Mouse (Mus musculus) embryonic facial prominence, embryonic 13.5 days (tissue): ENCODE measurements around the gene Adamtsl1. TPM values are rescaled to one million over a fixed set of nuclear protein-coding genes. Genes with fewer than 3 reads are reported as not detected.

ENCODE experiments used
- ATAC-seq: fragments of 200-750 bp; cut with Nextera tagmentation; 2 replicates; pipeline ENCODE4 v1.8.0; 2017; ENCODE audit warnings: low read depth; ENCODE audit not compliant: insufficient number of reproducible peaks, insufficient read depth, low FRiP score, low TSS enrichment
- H3K27ac ChIP-seq: fragments of 300-500 bp; sonication (generic); 2 replicates; pipeline ENCODE4 v1.5.1; 2015; ENCODE audit warnings: moderate library complexity, mild to moderate bottlenecking, inconsistent platforms
- H3K27me3 ChIP-seq: fragments of 300-500 bp; sonication (generic); 2 replicates; pipeline ENCODE4 v1.6.1; 2015; ENCODE audit warnings: mild to moderate bottlenecking, inconsistent platforms
- H3K36me3 ChIP-seq: fragments of 300-500 bp; sonication (generic); 2 replicates; pipeline ENCODE4 v1.6.1; 2015; ENCODE audit warnings: mild to moderate bottlenecking, inconsistent platforms
- H3K4me1 ChIP-seq: fragments of 300-500 bp; sonication (generic); 2 replicates; pipeline ENCODE4 v1.6.1; 2015; ENCODE audit warnings: inconsistent platforms
- H3K4me2 ChIP-seq: fragments of 300-500 bp; sonication (generic); 2 replicates; pipeline ENCODE4 v1.6.1; 2015; ENCODE audit warnings: moderate library complexity, mild to moderate bottlenecking, inconsistent platforms
- H3K4me3 ChIP-seq: fragments of 300-500 bp; sonication (generic); 2 replicates; pipeline ENCODE4 v1.5.1; 2015; ENCODE audit warnings: mild to moderate bottlenecking, inconsistent platforms
- H3K9ac ChIP-seq: fragments of 300-500 bp; sonication (generic); 2 replicates; pipeline ENCODE4 v1.6.1; 2015; ENCODE audit warnings: mild to moderate bottlenecking, inconsistent platforms
- H3K9me3 ChIP-seq: fragments of 300-500 bp; sonication (generic); 2 replicates; pipeline ENCODE4 v1.6.1; 2016; ENCODE audit warnings: inconsistent platforms
- WGBS: fragments of 180-500 bp; shearing (Covaris S2); methylation state at CpG from one replicate; pipeline ENCODE4 v1.1.7; 2015; ENCODE audit warnings: mixed read lengths; 5-methylcytosine and 5-hydroxymethylcytosine counted together
- polyA plus RNA-seq: library from polyadenylated mRNA; unstranded; fragments of >200 nt; fragmentation: Nextera tagmentation; extraction: Ambion mirVana; gene quantifications from 2 replicates; pipeline ENCODE4 v1.2.1, GENCODE M21; 2015

Gene Adamtsl1
- polyA plus RNA-seq, 1 experiment from 2014 or later: 48.1 TPM

GRCm38 (mm10) chr4:86224875-86225274, 710.9 kb downstream of the Adamtsl1 start:
- H3K36me3 ChIP-seq: peaks cover 6% of the 10 kb centered on the region
- no peak overlapping the region for H3K4me3 ChIP-seq
- no peak for ATAC-seq
- H3K9ac ChIP-seq: no peak overlapping the region
- H3K4me2 ChIP-seq: no peak overlapping the region
- no peaks in the 10 kb centered on the region for H3K9me3 ChIP-seq
- H3K27me3 ChIP-seq: no peaks in the 10 kb centered on the region
- WGBS: 82% methylated on average over 5 of the region's 5 CpGs
- no peak overlapping the region for H3K27ac ChIP-seq
- 0 out of 2 replicates have a peak, but pooled peaks cover 2% of the 10 kb centered on the region for H3K4me1 ChIP-seq

- Histone ChIP-seq H3K4me3 (no peak overlapping the region), H3K9ac (no peak overlapping the region), H3K9me3 (no peaks in the 10 kb centered on the region), H3K36me3 (peaks cover 6% of the 10 kb centered on the region), H3K4me1 (no peaks in the 10 kb centered on the region), H3K4me2 (no peak overlapping the region), H3K27ac (no peak overlapping the region), H3K27me3 (no peaks in the 10 kb centered on the region)
- WGBS: 80% methylated on average over 1 of the region's 1 CpGs
- no peak for ATAC-seq
Observed at GRCm38 (mm10) chr4:86227096-86227495, 713.1 kb downstream of the Adamtsl1 start.

GRCm38 (mm10) chr4:86233197-86233596, 719.2 kb downstream of the Adamtsl1 start:
- Histone ChIP-seq H3K4me3 (no peak overlapping the region), H3K27me3 (no peaks in the 10 kb centered on the region), H3K4me1 (no peaks in the 10 kb centered on the region), H3K4me2 (no peak overlapping the region), H3K9ac (no peak overlapping the region), H3K27ac (no peak overlapping the region), H3K9me3 (no peaks in the 10 kb centered on the region), H3K36me3 (peaks cover 14% of the 10 kb centered on the region)
- no peak for ATAC-seq
- 83% methylated on average over 3 of the region's 3 CpGs for WGBS

- Histone ChIP-seq H3K9ac (no peak overlapping the region), H3K4me1 (no peaks in the 10 kb centered on the region), H3K27me3 (no peaks in the 10 kb centered on the region), H3K9me3 (no peaks in the 10 kb centered on the region), H3K27ac (no peak overlapping the region), H3K36me3 (0 out of 2 replicates have a peak, but pooled peaks cover 3% of the 10 kb centered on the region), H3K4me3 (no peak overlapping the region), H3K4me2 (no peak overlapping the region)
- 52% methylated on average over 2 of the region's 2 CpGs for WGBS
- ATAC-seq: no peak
Observed at GRCm38 (mm10) chr4:86241854-86242424, 728.0 kb downstream of the Adamtsl1 start.

GRCm38 (mm10) chr4:86270085-86270484, 756.1 kb downstream of the Adamtsl1 start:
- no peaks in the 10 kb centered on the region for H3K27me3 ChIP-seq
- H3K36me3 ChIP-seq: no peaks in the 10 kb centered on the region
- H3K9me3 ChIP-seq: no peaks in the 10 kb centered on the region
- WGBS: 59% methylated on average over 2 of the region's 2 CpGs
- no peak overlapping the region for H3K9ac ChIP-seq
- no peak for ATAC-seq
- H3K4me2 ChIP-seq: no peak overlapping the region
- peaks cover 18% of the 10 kb centered on the region for H3K4me1 ChIP-seq
- H3K27ac ChIP-seq: no peak overlapping the region
- H3K4me3 ChIP-seq: no peak overlapping the region

GRCm38 (mm10) chr4:86273703-86274355, 759.9 kb downstream of the Adamtsl1 start:
- H3K4me3 ChIP-seq: no peak overlapping the region
- H3K9ac ChIP-seq: no peak overlapping the region
- no peaks in the 10 kb centered on the region for H3K9me3 ChIP-seq
- H3K27me3 ChIP-seq: no peaks in the 10 kb centered on the region
- no peak overlapping the region for H3K4me2 ChIP-seq
- ATAC-seq: no peak
- 51% methylated on average over 6 of the region's 6 CpGs for WGBS
- 0 out of 2 replicates have a peak, but pooled peaks cover 3% of the 10 kb centered on the region for H3K36me3 ChIP-seq
- peaks cover 42% of the 10 kb centered on the region for H3K4me1 ChIP-seq
- H3K27ac ChIP-seq: no peak overlapping the region

- peaks cover 42% of the 10 kb centered on the region for H3K4me1 ChIP-seq
- no peak overlapping the region for H3K9ac ChIP-seq
- no peak overlapping the region for H3K4me3 ChIP-seq
- H3K4me2 ChIP-seq: no peak overlapping the region
- ATAC-seq: no peak
- no peaks in the 10 kb centered on the region for H3K27me3 ChIP-seq
- H3K36me3 ChIP-seq: 0 out of 2 replicates have a peak, but pooled peaks cover 3% of the 10 kb centered on the region
- 73% methylated on average over 2 of the region's 2 CpGs for WGBS
- H3K27ac ChIP-seq: no peak overlapping the region
- H3K9me3 ChIP-seq: no peaks in the 10 kb centered on the region
Observed at GRCm38 (mm10) chr4:86274663-86275062, 760.7 kb downstream of the Adamtsl1 start.

- Histone ChIP-seq H3K9me3 (no peaks in the 10 kb centered on the region), H3K4me2 (no peak overlapping the region), H3K9ac (no peak overlapping the region), H3K27ac (peak overlapping the region; percentile 60), H3K36me3 (0 out of 2 replicates have a peak, but pooled peaks cover 3% of the 10 kb centered on the region), H3K27me3 (no peaks in the 10 kb centered on the region), H3K4me3 (no peak overlapping the region), H3K4me1 (peaks cover 42% of the 10 kb centered on the region)
- WGBS: 38% methylated on average over 14 of the region's 14 CpGs
- ATAC-seq: no peak
Observed at GRCm38 (mm10) chr4:86276021-86276813, 762.2 kb downstream of the Adamtsl1 start.

GRCm38 (mm10) chr4:86278546-86278945, 764.6 kb downstream of the Adamtsl1 start:
- no peak for ATAC-seq
- 0 out of 2 replicates have a peak, but pooled peaks cover 3% of the 10 kb centered on the region for H3K36me3 ChIP-seq
- H3K27me3 ChIP-seq: no peaks in the 10 kb centered on the region
- WGBS: 41% methylated on average over 5 of the region's 5 CpGs
- H3K4me2 ChIP-seq: no peak overlapping the region
- no peak overlapping the region for H3K9ac ChIP-seq
- H3K9me3 ChIP-seq: no peaks in the 10 kb centered on the region
- H3K4me3 ChIP-seq: no peak overlapping the region
- H3K4me1 ChIP-seq: peaks cover 29% of the 10 kb centered on the region
- no peak overlapping the region for H3K27ac ChIP-seq

GRCm38 (mm10) chr4:86286572-86286971, 772.6 kb downstream of the Adamtsl1 start:
- no peak overlapping the region for H3K4me3 ChIP-seq
- no peak for ATAC-seq
- no peaks in the 10 kb centered on the region for H3K9me3 ChIP-seq
- H3K4me2 ChIP-seq: no peak overlapping the region
- peaks cover 3% of the 10 kb centered on the region for H3K36me3 ChIP-seq
- peaks cover 17% of the 10 kb centered on the region for H3K4me1 ChIP-seq
- H3K27me3 ChIP-seq: no peaks in the 10 kb centered on the region
- 81% methylated on average over 1 of the region's 1 CpGs for WGBS
- H3K9ac ChIP-seq: no peak overlapping the region
- no peak overlapping the region for H3K27ac ChIP-seq

GRCm38 (mm10) chr4:86288264-86288663, 774.3 kb downstream of the Adamtsl1 start:
- no peak for ATAC-seq
- Histone ChIP-seq H3K9ac (no peak overlapping the region), H3K36me3 (peaks cover 3% of the 10 kb centered on the region), H3K9me3 (no peaks in the 10 kb centered on the region), H3K4me3 (no peak overlapping the region), H3K4me1 (peaks cover 20% of the 10 kb centered on the region), H3K4me2 (no peak overlapping the region), H3K27me3 (no peaks in the 10 kb centered on the region), H3K27ac (no peak overlapping the region)
- 92% methylated on average over 4 of the region's 4 CpGs for WGBS
